Mouse (Mus musculus): ENCODE measurements around the gene Cast. TPM values are rescaled to one million over a fixed set of nuclear protein-coding genes. Genes with fewer than 3 reads are reported as not detected.

The Cast gene
- polyA plus RNA-seq, 1 experiment from 2014 or later: 64.5 TPM

- no peak for ATAC-seq (ENCODE audit: insufficient number of reproducible peaks, low FRiP score)
- no peaks in the 10 kb centered on the region for H3K27me3 ChIP-seq (replicated peaks)
- 59% methylated on average over 1 of the region's 1 CpGs for WGBS
- no peak overlapping the region for H3K4me2 ChIP-seq
- peaks cover 4% of the 10 kb centered on the region for H3K36me3 ChIP-seq
- H3K27ac ChIP-seq (ENCODE audit: poor library complexity, severe bottlenecking): no peak overlapping the region
- no peak overlapping the region for H3K9ac ChIP-seq
- peaks cover 13% of the 10 kb centered on the region; the same call in 1 of the 2 replicates for H3K4me1 ChIP-seq (replicated peaks)
- no peak overlapping the region for H3K4me3 ChIP-seq
- H3K9me3 ChIP-seq (replicated peaks): no peaks in the 10 kb centered on the region
These were observed 36.5 kb downstream of the Cast start for GRCm38 (mm10) chr13:74772151-74772550.

DNA sequence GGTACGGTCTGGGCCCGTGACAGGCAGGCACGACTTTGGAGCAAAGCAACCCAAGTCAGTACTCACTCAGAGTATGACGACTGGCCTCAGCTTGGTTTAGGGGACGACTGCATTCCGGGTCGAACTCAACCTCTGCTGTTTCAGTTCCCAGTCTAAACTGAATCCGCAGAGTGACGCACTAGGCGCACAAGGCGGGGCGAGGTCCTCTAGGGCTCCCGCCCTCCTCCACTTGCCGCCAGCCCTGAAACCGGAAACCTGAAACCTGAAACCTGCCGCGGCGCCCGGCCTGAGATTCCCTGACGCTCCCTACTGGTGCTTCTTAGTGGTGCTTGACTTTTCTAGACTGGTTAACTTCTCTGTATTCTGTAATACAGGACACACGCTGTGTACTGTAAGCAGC, 38.1 kb downstream of the Cast start:
- H3K4me3 ChIP-seq: peak overlapping the region; percentile 71
- peak overlapping the region; percentile 81 for H3K4me2 ChIP-seq
- under 1% methylated on average over 21 of the region's 21 CpGs for WGBS
- peak; percentile 97 for ATAC-seq (ENCODE audit: insufficient number of reproducible peaks, low FRiP score)
- H3K9me3 ChIP-seq (replicated peaks): no peaks in the 10 kb centered on the region
- no peaks in the 10 kb centered on the region for H3K27me3 ChIP-seq (replicated peaks)
- H3K4me1 ChIP-seq (replicated peaks): peaks cover 17% of the 10 kb centered on the region; the same call in 1 of the 2 replicates
- H3K27ac ChIP-seq (ENCODE audit: poor library complexity, severe bottlenecking): peak overlapping the region; percentile 96
- peak overlapping the region; percentile 74 for H3K9ac ChIP-seq
- H3K36me3 ChIP-seq: no peaks in the 10 kb centered on the region; the same call in 1 of the 2 replicates

DNA sequence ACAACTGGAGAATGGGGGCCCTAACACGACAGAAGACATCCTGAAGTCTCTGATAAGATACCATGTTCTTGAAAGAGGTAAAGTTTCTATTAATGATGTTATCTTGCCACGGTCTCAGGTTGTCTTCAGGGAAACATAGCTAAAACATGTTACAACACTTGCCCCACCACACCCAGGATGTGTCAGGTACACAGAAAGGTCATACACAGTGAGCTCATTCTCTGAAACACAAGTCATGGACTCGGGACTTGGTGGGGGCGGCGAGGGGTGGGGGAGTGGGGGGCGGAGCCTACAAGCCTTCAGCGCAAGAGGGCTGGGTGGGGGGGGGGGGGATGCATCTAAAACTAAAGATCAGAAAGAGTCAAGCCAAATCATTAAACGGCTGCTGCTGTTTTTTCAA, 38.7 kb downstream of the Cast start:
- H3K4me1 ChIP-seq (replicated peaks): peaks cover 17% of the 10 kb centered on the region; the same call in 1 of the 2 replicates
- peak overlapping the region; percentile 74 for H3K9ac ChIP-seq
- H3K4me2 ChIP-seq: peak overlapping the region; percentile 81
- ATAC-seq (ENCODE audit: insufficient number of reproducible peaks, low FRiP score): peak; percentile 60
- no peaks in the 10 kb centered on the region for H3K27me3 ChIP-seq (replicated peaks)
- H3K4me3 ChIP-seq: peak overlapping the region; percentile 71
- no peaks in the 10 kb centered on the region; the same call in 1 of the 2 replicates for H3K36me3 ChIP-seq
- WGBS: 2% methylated on average over 7 of the region's 8 CpGs
- H3K27ac ChIP-seq (ENCODE audit: poor library complexity, severe bottlenecking): peak overlapping the region; percentile 96
- no peaks in the 10 kb centered on the region for H3K9me3 ChIP-seq (replicated peaks)

DNA sequence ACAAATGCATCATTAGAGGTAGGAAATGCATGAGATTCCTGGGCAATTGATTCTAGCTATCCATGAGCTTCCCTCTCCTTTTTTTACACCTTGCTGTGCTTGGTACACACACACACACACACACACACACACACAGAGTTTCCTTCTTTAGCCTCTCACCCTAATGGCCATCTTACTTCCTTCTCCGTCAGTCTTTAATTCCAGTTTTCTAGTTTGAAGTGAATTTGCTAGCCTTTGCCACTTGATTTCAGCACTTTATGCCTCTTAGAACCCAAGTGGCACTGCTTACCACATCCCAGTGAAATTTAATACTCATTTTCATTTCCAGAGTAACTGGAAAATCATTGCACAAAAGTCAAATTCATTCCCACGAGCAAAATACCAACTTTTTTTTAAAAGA, 41.4 kb downstream of the Cast start:
- Histone ChIP-seq H3K36me3 (no peaks in the 10 kb centered on the region; the same call in 1 of the 2 replicates), H3K27me3 (replicated peaks) (no peaks in the 10 kb centered on the region), H3K9me3 (replicated peaks) (no peaks in the 10 kb centered on the region), H3K4me1 (replicated peaks) (peaks cover 17% of the 10 kb centered on the region; the same call in 1 of the 2 replicates), H3K4me2 (no peak overlapping the region), H3K27ac (ENCODE audit: poor library complexity, severe bottlenecking) (no peak overlapping the region), H3K4me3 (no peak overlapping the region), H3K9ac (no peak overlapping the region)
- no peak for ATAC-seq (ENCODE audit: insufficient number of reproducible peaks, low FRiP score)
- WGBS: 67% methylated on average over 2 of the region's 2 CpGs

DNA sequence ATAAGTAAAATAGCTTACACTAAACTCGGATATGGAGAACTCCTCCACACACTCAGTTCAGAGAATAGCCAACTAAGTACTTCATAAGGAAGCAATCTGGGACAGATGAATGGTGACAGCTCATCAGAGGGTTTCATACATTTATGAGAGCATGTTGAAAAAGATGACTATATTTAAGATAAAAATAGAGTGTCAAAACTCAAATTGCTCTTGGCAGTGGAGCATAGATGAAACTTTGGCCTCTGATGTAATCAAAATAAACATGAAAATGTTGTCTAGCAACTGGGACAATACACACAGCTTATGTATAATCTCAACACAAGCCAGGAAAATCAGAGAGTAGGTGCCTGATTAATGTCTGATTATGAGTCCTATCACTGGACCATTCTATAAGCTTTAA, 45.9 kb downstream of the Cast start:
- no peaks in the 10 kb centered on the region for H3K9me3 ChIP-seq (replicated peaks)
- peaks cover 10% of the 10 kb centered on the region; the same call in 1 of the 2 replicates for H3K4me1 ChIP-seq (replicated peaks)
- H3K4me3 ChIP-seq: no peak overlapping the region
- ATAC-seq (ENCODE audit: insufficient number of reproducible peaks, low FRiP score): no peak
- H3K27ac ChIP-seq (ENCODE audit: poor library complexity, severe bottlenecking): no peak overlapping the region
- 76% methylated on average over 1 of the region's 1 CpGs for WGBS
- H3K9ac ChIP-seq: no peak overlapping the region
- H3K4me2 ChIP-seq: no peak overlapping the region
- H3K36me3 ChIP-seq: peaks cover 13% of the 10 kb centered on the region
- H3K27me3 ChIP-seq (replicated peaks): no peaks in the 10 kb centered on the region

- Histone ChIP-seq H3K27ac (ENCODE audit: poor library complexity, severe bottlenecking) (no peak overlapping the region), H3K9me3 (replicated peaks) (no peaks in the 10 kb centered on the region), H3K4me1 (replicated peaks) (0 out of 2 replicates have a peak, but pooled peaks cover 3% of the 10 kb centered on the region), H3K36me3 (peaks cover 14% of the 10 kb centered on the region), H3K9ac (no peak overlapping the region), H3K27me3 (replicated peaks) (no peaks in the 10 kb centered on the region), H3K4me3 (no peak overlapping the region), H3K4me2 (no peak overlapping the region)
- 90% methylated on average over 1 of the region's 1 CpGs for WGBS
- no peak for ATAC-seq (ENCODE audit: insufficient number of reproducible peaks, low FRiP score)
These were observed 49.5 kb downstream of the Cast start for GRCm38 (mm10) chr13:74759152-74759551.

GRCm38 (mm10) chr13:74743219-74743618, 65.4 kb downstream of the Cast start:
- Histone ChIP-seq H3K27me3 (replicated peaks) (no peaks in the 10 kb centered on the region), H3K4me3 (no peak overlapping the region), H3K4me2 (no peak overlapping the region), H3K4me1 (replicated peaks) (peaks cover 21% of the 10 kb centered on the region), H3K9ac (no peak overlapping the region), H3K27ac (ENCODE audit: poor library complexity, severe bottlenecking) (peak overlapping the region; percentile 89), H3K9me3 (replicated peaks) (no peaks in the 10 kb centered on the region), H3K36me3 (peaks cover 46% of the 10 kb centered on the region)
- ATAC-seq (ENCODE audit: insufficient number of reproducible peaks, low FRiP score): peak; percentile 82
- 41% methylated on average over 5 of the region's 5 CpGs for WGBS

GRCm38 (mm10) chr13:74736396-74736795, 72.2 kb downstream of the Cast start:
- Histone ChIP-seq H3K4me1 (replicated peaks) (peaks cover 9% of the 10 kb centered on the region; the same call in 1 of the 2 replicates), H3K9ac (no peak overlapping the region), H3K27ac (ENCODE audit: poor library complexity, severe bottlenecking) (no peak overlapping the region), H3K4me3 (no peak overlapping the region), H3K9me3 (replicated peaks) (no peaks in the 10 kb centered on the region; the same call in 1 of the 2 replicates), H3K4me2 (no peak overlapping the region), H3K27me3 (replicated peaks) (no peaks in the 10 kb centered on the region), H3K36me3 (peaks cover 65% of the 10 kb centered on the region)
- no peak for ATAC-seq (ENCODE audit: insufficient number of reproducible peaks, low FRiP score)
- WGBS: 72% methylated on average over 2 of the region's 2 CpGs

DNA sequence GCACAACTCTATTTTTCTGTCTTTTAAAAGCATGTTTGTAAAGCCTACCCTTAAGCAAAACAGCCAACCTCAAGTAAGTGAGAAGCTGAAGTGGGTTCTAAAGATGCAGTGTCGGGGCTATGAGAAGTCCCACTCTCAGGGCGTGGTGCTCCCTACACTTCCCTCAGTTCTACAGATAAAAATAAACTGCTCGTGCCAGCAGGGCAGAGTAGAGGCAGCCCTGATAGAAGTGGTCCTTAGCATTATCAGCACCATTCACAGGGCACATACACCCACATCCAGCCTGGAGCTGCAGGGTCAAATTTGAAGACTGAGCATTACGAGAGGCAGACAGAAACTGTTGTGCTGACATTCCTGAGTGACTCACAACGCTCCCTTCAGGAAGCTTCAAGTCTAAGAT, 72.8 kb downstream of the Cast start:
- H3K9me3 ChIP-seq (replicated peaks): no peaks in the 10 kb centered on the region; the same call in 1 of the 2 replicates
- H3K36me3 ChIP-seq: peaks cover 66% of the 10 kb centered on the region
- ATAC-seq (ENCODE audit: insufficient number of reproducible peaks, low FRiP score): peak; percentile 25; the same call in 1 of the 2 replicates
- no peak overlapping the region for H3K9ac ChIP-seq
- H3K27me3 ChIP-seq (replicated peaks): no peaks in the 10 kb centered on the region
- 24% methylated on average over 5 of the region's 5 CpGs for WGBS
- no peak overlapping the region for H3K4me3 ChIP-seq
- H3K4me2 ChIP-seq: no peak overlapping the region
- no peak overlapping the region for H3K27ac ChIP-seq (ENCODE audit: poor library complexity, severe bottlenecking)
- peaks cover 9% of the 10 kb centered on the region; the same call in 1 of the 2 replicates for H3K4me1 ChIP-seq (replicated peaks)

GRCm38 (mm10) chr13:74733726-74734125, 74.9 kb downstream of the Cast start:
- peaks cover 3% of the 10 kb centered on the region; the same call in 1 of the 2 replicates for H3K9me3 ChIP-seq (replicated peaks)
- H3K36me3 ChIP-seq: peaks cover 68% of the 10 kb centered on the region
- no peak overlapping the region for H3K4me2 ChIP-seq
- no peaks in the 10 kb centered on the region for H3K27me3 ChIP-seq (replicated peaks)
- H3K4me1 ChIP-seq (replicated peaks): peaks cover 9% of the 10 kb centered on the region; the same call in 1 of the 2 replicates
- H3K27ac ChIP-seq (ENCODE audit: poor library complexity, severe bottlenecking): no peak overlapping the region
- no peak overlapping the region for H3K4me3 ChIP-seq
- no peak for ATAC-seq (ENCODE audit: insufficient number of reproducible peaks, low FRiP score)
- H3K9ac ChIP-seq: no peak overlapping the region
- 87% methylated on average over 4 of the region's 4 CpGs for whole genome bisulfite sequencing

DNA sequence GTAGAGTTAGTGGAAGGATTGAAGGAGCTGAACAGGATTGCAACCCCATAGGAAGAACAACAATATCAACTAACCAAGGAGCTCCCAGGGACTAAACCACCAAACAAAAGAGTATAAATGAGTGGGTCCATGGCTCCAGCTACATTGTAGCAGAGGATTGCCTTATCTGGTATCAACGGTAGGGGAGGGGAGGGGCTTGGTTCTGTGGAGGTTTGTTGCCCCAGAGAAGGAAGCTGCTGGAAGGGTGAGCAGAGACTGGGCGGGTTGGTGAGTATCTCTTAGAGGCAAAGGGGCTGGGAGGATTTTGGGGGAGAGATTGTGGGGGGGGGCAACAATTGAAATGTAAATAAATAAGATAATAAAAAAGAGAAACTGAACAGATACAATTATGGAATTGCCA, 89.6 kb downstream of the Cast start:
- Histone ChIP-seq H3K27me3 (replicated peaks) (no peaks in the 10 kb centered on the region), H3K36me3 (peaks cover 59% of the 10 kb centered on the region), H3K9me3 (replicated peaks) (no peaks in the 10 kb centered on the region), H3K27ac (ENCODE audit: poor library complexity, severe bottlenecking) (no peak overlapping the region), H3K4me1 (replicated peaks) (no peaks in the 10 kb centered on the region), H3K9ac (no peak overlapping the region), H3K4me2 (no peak overlapping the region), H3K4me3 (no peak overlapping the region)
- 61% methylated on average over 2 of the region's 2 CpGs for WGBS
- ATAC-seq (ENCODE audit: insufficient number of reproducible peaks, low FRiP score): no peak

DNA sequence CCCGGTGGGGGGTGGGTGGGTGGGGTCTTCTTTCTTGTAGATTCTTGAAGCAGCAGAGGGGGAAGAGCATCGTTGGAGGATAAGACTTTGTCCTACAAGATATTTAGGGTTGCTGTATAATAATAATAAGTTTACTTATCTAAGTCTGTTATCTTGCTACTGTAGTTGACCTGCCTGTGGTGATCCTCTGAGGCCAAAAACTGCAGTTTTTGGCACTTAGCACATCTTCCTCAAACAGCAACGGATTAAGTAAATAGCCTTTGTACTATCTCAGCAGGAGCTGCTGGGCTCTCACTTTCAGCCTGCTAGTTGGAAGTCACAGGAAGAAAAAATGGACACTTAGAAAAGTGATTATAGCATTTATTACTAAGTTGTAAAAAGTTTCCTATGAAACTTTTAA, 112.4 kb downstream of the Cast start:
- H3K4me3 ChIP-seq: no peak overlapping the region
- H3K36me3 ChIP-seq: peaks cover 40% of the 10 kb centered on the region
- H3K27ac ChIP-seq (ENCODE audit: poor library complexity, severe bottlenecking): no peak overlapping the region
- H3K9ac ChIP-seq: no peak overlapping the region
- H3K27me3 ChIP-seq (replicated peaks): no peaks in the 10 kb centered on the region
- WGBS: 69% methylated on average over 3 of the region's 3 CpGs
- H3K9me3 ChIP-seq (replicated peaks): no peaks in the 10 kb centered on the region
- no peak overlapping the region for H3K4me2 ChIP-seq
- no peaks in the 10 kb centered on the region for H3K4me1 ChIP-seq (replicated peaks)
- ATAC-seq (ENCODE audit: insufficient number of reproducible peaks, low FRiP score): no peak
